Comparison of ENCODE assay signal across 9 mouse cellular contexts in genomic region chrX:94544923-94545322, GRCm38 (mm10). TPM values are rescaled to one million over a fixed set of nuclear protein-coding genes. Genes with fewer than 3 reads are reported as not detected.
DNase-seq lines count a peak whose midpoint lies in the region; ATAC-seq and TF ChIP-seq lines count a peak whose summit lies in the region.
"Had no signal": no experiment of that assay in that cellular context is flagged by ENCODE, and none has a peak within 500 bp of the region (broad histone marks: within the 10 kb centered on the region; RNA-seq: fewer than 3 reads in every experiment).

No protein-coding gene starts in this region.

- peak in 1 of 2 experiments; percentile 68; a peak in 2 of 4 replicates for TF ChIP-seq CTCF in CH12.LX (conservative IDR thresholded peaks at IDR 0.05 in 1 of 2, IDR thresholded peaks at IDR 0.05 in 1 of 2; ENCODE audit: low read depth in 2 of 2, low read length in 2 of 2)
- TF ChIP-seq CTCF in stomach, postnatal 0 days (IDR thresholded peaks at IDR 0.05; ENCODE audit: low read depth), result peak; percentile 68

- H3K4me2 ChIP-seq in CH12.LX (ENCODE audit: insufficient read depth, low read depth, poor library complexity, severe bottlenecking), result no peak overlapping the region
- H3K4me2 ChIP-seq in limb, embryonic 14.5 days (replicated peaks; ENCODE audit: low read depth, low read length, severe bottlenecking), result no peak overlapping the region
- H3K4me2 ChIP-seq in stomach, postnatal 0 days (replicated peaks; ENCODE audit: low read depth), result no peak overlapping the region

- DNase-seq in kidney, adult 18-20 months, result peak; percentile 35
- DNase-seq in kidney, adult 11 months, result no peak
- DNase-seq in CH12.LX (ENCODE audit: extremely low read depth), result peak; percentile 45
- peak; percentile 49 for DNase-seq in brain, adult 2 months (ENCODE audit: low read depth, low spot score)
- DNase-seq in limb, embryonic 14.5 days (ENCODE audit: low spot score), result peak; percentile 16
- DNase-seq in stomach, postnatal 0 days (ENCODE audit: low spot score), result peak; percentile 24
- DNase-seq in left cerebral cortex, postnatal 36 days (ENCODE audit: low spot score in 2 of 2), result no peak

- no peak overlapping the region for H3K4me3 ChIP-seq in CH12.LX (replicated peaks in 1 of 3; ENCODE audit: low read depth in 2 of 3, low read length in 2 of 3, poor library complexity in 1 of 3)
- H3K4me3 ChIP-seq in limb, embryonic 14.5 days (replicated peaks; ENCODE audit: low read length), result no peak overlapping the region
- H3K4me3 ChIP-seq in stomach, postnatal 0 days (ENCODE audit: low read depth, low read length), result no peak overlapping the region
- H3K4me3 ChIP-seq: myocyte had no signal

- intact Hi-C loops in left cerebral cortex, postnatal 36 days (cut with DNase I), result loop anchor here (5.0 kb wide), 2 partner anchors 92 to 113 kb away; partner anchors contain the start of gene Gspt2

- H3K9me3 ChIP-seq in CH12.LX (replicated peaks; ENCODE audit: low read length), result no peaks in the 10 kb centered on the region
- H3K9me3 ChIP-seq in limb, embryonic 14.5 days (ENCODE audit: control insufficient read depth, low read length), result no peaks in the 10 kb centered on the region
- no peaks in the 10 kb centered on the region for H3K9me3 ChIP-seq in stomach, postnatal 0 days (ENCODE audit: control insufficient read depth, low read length)

- H3K79me2 ChIP-seq in CH12.LX (replicated peaks; ENCODE audit: control insufficient read depth, extremely low read depth, insufficient read depth, poor library complexity, severe bottlenecking), result peaks cover 3% of the 10 kb centered on the region

- no peak for TF ChIP-seq EP300 in CH12.LX (IDR thresholded peaks at IDR 0.05; ENCODE audit: low read length)
- no peak for TF ChIP-seq EP300 in stomach, postnatal 0 days (optimal IDR thresholded peaks at IDR 0.05)

- H3K27ac ChIP-seq in CH12.LX (ENCODE audit: insufficient read depth, low read depth), result no peak overlapping the region
- no peak overlapping the region for H3K27ac ChIP-seq in limb, embryonic 14.5 days (replicated peaks; ENCODE audit: low read depth, low read length)
- H3K27ac ChIP-seq in stomach, postnatal 0 days (replicated peaks), result no peak overlapping the region

- dilution Hi-C loops in CH12.LX (cut with MboI; ENCODE audit: extremely low pct_ligation_motif_present, extremely low pct_unique_long_range_greater_than_20kb, low sequenced_read_pairs), result no loop called here

- WGBS in limb, embryonic 14.5 days, result 21% methylated on average over 1 of the region's 1 CpGs
- 10% methylated on average over 1 of the region's 1 CpGs for WGBS in stomach, postnatal 0 days

- in situ Hi-C loops in CH12.LX (cut with MboI; ENCODE audit: low pct_ligation_motif_present, low pct_unique_long_range_greater_than_20kb, low sequenced_read_pairs), result loop anchor here (25.0 kb wide), 1 partner anchor 258 kb away; no protein-coding TSS in a partner anchor

- no peak for ATAC-seq in limb, embryonic 14.5 days (ENCODE audit: low FRiP score, low read depth)
- no peak for ATAC-seq in stomach, postnatal 0 days (ENCODE audit: low FRiP score, low TSS enrichment)
- no peak for ATAC-seq in monocyte, adult 5-6 weeks (replicated peaks; ENCODE audit: insufficient number of reproducible peaks, low FRiP score, low TSS enrichment, poor library complexity, severe bottlenecking)

- peaks cover 6 to 21% of the 10 kb centered on the region in 2 experiments; a peak in 3 of 4 replicates for H3K4me1 ChIP-seq in CH12.LX (ENCODE audit: control insufficient read depth in 1 of 2, insufficient read depth in 2 of 2)
- 0 out of 2 replicates have a peak, but pooled peaks cover 1% of the 10 kb centered on the region for H3K4me1 ChIP-seq in limb, embryonic 14.5 days (ENCODE audit: control insufficient read depth, insufficient read depth, low read length)
- H3K4me1 ChIP-seq in stomach, postnatal 0 days (replicated peaks; ENCODE audit: control insufficient read depth, insufficient read depth), result no peaks in the 10 kb centered on the region

- H3K36me3 ChIP-seq in CH12.LX (replicated peaks in 1 of 2; ENCODE audit: control insufficient read depth in 1 of 2, insufficient read depth in 1 of 2, low read length in 1 of 2), result peaks cover 0 to 2% of the 10 kb centered on the region in 2 experiments
- peaks cover 3% of the 10 kb centered on the region for H3K36me3 ChIP-seq in limb, embryonic 14.5 days (ENCODE audit: control insufficient read depth, insufficient read depth, low read length)
- H3K36me3 ChIP-seq in stomach, postnatal 0 days (ENCODE audit: control insufficient read depth, insufficient read depth, low read length), result no peaks in the 10 kb centered on the region

- no peak overlapping the region for H3K9ac ChIP-seq in CH12.LX (ENCODE audit: insufficient read depth, low read depth)
- no peak overlapping the region for H3K9ac ChIP-seq in limb, embryonic 14.5 days (ENCODE audit: low read depth, low read length, severe bottlenecking)
- H3K9ac ChIP-seq in stomach, postnatal 0 days (ENCODE audit: low read length), result no peak overlapping the region

- peak; percentile 63 for TF ChIP-seq RAD21 in CH12.LX (IDR thresholded peaks at IDR 0.05; ENCODE audit: low read depth, low read length)

- no peak for TF ChIP-seq POLR2A in CH12.LX (IDR thresholded peaks at IDR 0.05; ENCODE audit: low read depth, low read length)
- no peak for TF ChIP-seq POLR2A in limb, embryonic 14.5 days (IDR thresholded peaks at IDR 0.05; ENCODE audit: borderline replicate concordance, extremely low read depth, insufficient read depth, insufficient read length)

- no peaks in the 10 kb centered on the region for H3K27me3 ChIP-seq in CH12.LX (replicated peaks)
- H3K27me3 ChIP-seq in limb, embryonic 14.5 days (ENCODE audit: control insufficient read depth, insufficient read depth, low read length), result no peaks in the 10 kb centered on the region
- no peaks in the 10 kb centered on the region for H3K27me3 ChIP-seq in stomach, postnatal 0 days (ENCODE audit: control insufficient read depth, insufficient read depth, low read length)

TF ChIP-seq in CH12.LX, 34 proteins besides CTCF, POLR2A, EP300 and RAD21:
- no peak for TF ChIP-seq TCF12 (IDR thresholded peaks at IDR 0.05; ENCODE audit: low read depth, low read length)
- no peak for TF ChIP-seq IRF4 (IDR thresholded peaks at IDR 0.05; ENCODE audit: low read depth, low read length)
- TF ChIP-seq SMC3 (IDR thresholded peaks at IDR 0.05; ENCODE audit: low read depth, low read length), result peak; percentile 80

RNA-seq across cellular contexts. Expression of gene Maged1, which starts 3.0 kb away (rescaled TPM):
- total RNA-seq in CH12.LX (2012; rRNA removed), result 57.7 and 69.4 TPM in 2 replicates
- total RNA-seq in CH12.LX (2014; rRNA removed), result 81.6 and 90.6 TPM in 2 replicates
- 77.0 and 94.7 TPM in 2 replicates for polyA plus RNA-seq in CH12.LX (2012; ENCODE audit: insufficient read length, low read depth)
- 929 and 981 TPM in 2 replicates for polyA plus RNA-seq in limb, embryonic 14.5 days (2012; rRNA removed)
- 822 and 888 TPM in 2 replicates for polyA plus RNA-seq in limb, embryonic 14.5 days (2014; fragmentation: Nextera tagmentation; extraction: Ambion mirVana)
- polyA plus RNA-seq in stomach, postnatal 0 days (2015; fragmentation: Nextera tagmentation; extraction: Ambion mirVana), result 175 and 179 TPM in 2 replicates
- total RNA-seq in monocyte, adult 5-6 weeks (2017), result 0.29 to 1.1 TPM (median 0.29 TPM) in 3 replicates
- total RNA-seq in left cerebral cortex, postnatal 36 days (2021), result 100 to 1,000 TPM; 438 to 446 TPM

Comparison
In these comparisons a context has a peak if more than half of its experiments do, and no peak if none do; other contexts are left out.
1. DNase-seq: peak in kidney, adult 18-20 months (single experiment), CH12.LX (single experiment), brain, adult 2 months (single experiment), limb, embryonic 14.5 days (single experiment) and stomach, postnatal 0 days (single experiment); none in kidney, adult 11 months (single experiment) and left cerebral cortex, postnatal 36 days (0 of 2).
2. RNA of gene Maged1, which starts 3.0 kb away (total RNA-seq): 438 to 446 TPM in left cerebral cortex, postnatal 36 days and 57.7 to 90.6 TPM in CH12.LX; 0.29 to 1.1 TPM in monocyte, adult 5-6 weeks; every median in the first group is over 10 times any median in the second.